Mouse (Mus musculus) bone marrow macrophage, adult 2 months (primary cell): ENCODE data around the gene Abat. TPM values are rescaled to one million over a fixed set of nuclear protein-coding genes. Genes with fewer than 3 reads are reported as not detected.

Source experiments
- H3K27ac ChIP-seq: 2 replicates; pipeline ENCODE4 v1.5.1; 2012; ENCODE audit warnings: low read depth, low read length; ENCODE audit not compliant: insufficient read depth
- H3K4me1 ChIP-seq: 2 replicates; pipeline ENCODE4 v1.6.1; 2012; ENCODE audit warnings: low read length; ENCODE audit not compliant: control insufficient read depth, insufficient read depth
- H3K4me3 ChIP-seq: 2 replicates; pipeline ENCODE4 v1.5.1; 2012; ENCODE audit warnings: mild to moderate bottlenecking, low read length, moderate library complexity; ENCODE audit not compliant: insufficient read depth
- CTCF ChIP-seq: IDR thresholded peaks from 2 replicates; pipeline ENCODE4 v1.5.1; 2012; ENCODE audit warnings: low read depth, mild to moderate bottlenecking, low read length, moderate library complexity
- POLR2A ChIP-seq: IDR thresholded peaks from 2 replicates; pipeline ENCODE4 v1.6.1; 2012; ENCODE audit warnings: mild to moderate bottlenecking, low read depth, low read length, borderline replicate concordance
- polyA plus RNA-seq: library from polyadenylated mRNA; stranded (reverse); fragments of >200 nt; gene quantifications from 2 replicates; pipeline ENCODE4 v1.2.4, GENCODE M21; 2012; ENCODE audit not compliant: missing spikeins, insufficient read depth, insufficient read length

Abat gene
- polyA plus RNA-seq, 1 experiment, result not detected

DNA sequence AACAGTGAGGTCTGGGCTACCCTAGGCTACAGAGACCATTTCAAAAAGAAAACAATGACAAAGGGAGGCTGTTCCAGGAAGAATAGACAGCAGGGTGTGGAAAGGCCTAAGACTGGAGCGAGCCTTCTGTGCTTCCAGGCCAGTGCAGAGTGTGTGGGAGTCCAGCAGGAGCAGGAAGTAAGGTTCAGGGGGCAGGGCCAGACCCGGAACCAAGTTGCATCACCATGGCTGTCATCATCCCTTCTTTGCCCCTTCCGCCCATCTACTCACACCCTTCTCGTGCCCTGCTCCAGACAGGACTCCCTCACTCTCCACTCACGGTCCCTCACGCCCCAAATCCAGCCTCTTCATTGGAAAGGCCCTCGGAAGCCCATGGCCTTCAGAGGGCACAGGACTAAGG lies 154.0 kb downstream of the Abat start:
- Histone ChIP-seq H3K4me3 (no peak overlapping the region), H3K4me1 (peaks cover 46% of the 10 kb centered on the region)
- no peak for TF ChIP-seq CTCF
- no peak for TF ChIP-seq POLR2A

DNA sequence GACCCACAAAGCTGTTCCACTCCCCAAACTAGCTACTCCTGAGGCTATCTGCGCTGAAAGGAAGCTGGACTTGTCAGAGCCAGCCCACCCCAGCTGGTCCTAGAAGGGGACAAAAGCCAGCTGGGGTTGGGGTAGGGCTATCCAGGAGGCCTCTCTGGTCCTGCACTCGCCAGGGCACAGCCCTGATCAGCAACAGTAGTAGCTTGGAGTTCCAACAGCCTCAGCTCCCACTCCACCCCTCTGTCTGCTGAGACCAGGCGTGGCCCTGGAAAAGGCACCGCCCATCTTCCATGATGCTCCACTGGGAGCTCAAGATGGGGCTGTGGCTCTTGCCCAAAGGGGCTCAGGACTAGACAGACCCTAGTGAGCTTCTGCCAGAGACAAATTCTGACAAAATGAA lies 154.6 kb downstream of the Abat start:
- TF ChIP-seq POLR2A (no peak), CTCF (no peak)
- H3K4me3 ChIP-seq, result no peak overlapping the region
- H3K4me1 ChIP-seq, result peaks cover 44% of the 10 kb centered on the region
- no peak overlapping the region for H3K27ac ChIP-seq

More for the DNA sequence above, 154.0 kb downstream of the Abat start:
- peak overlapping the region; percentile 58 for H3K27ac ChIP-seq

DNA sequence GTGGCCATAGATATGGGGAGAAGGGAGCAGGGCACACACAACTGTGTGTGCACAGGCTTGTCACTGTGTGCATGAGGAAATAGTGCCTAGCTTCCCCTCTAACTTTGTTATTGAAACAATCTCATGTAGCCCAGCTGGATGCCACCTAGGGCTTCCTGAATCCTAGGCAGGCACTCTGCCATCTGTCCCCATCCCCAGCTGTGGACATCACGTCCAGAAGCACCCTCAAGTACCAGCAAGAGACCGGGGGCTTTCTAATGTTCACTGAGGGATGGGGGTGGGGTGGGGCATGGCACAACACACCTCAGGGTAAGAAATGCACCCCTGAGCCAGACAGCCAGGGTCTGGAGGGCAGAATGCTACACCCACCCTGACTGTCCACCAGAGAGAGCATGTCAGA lies 155.2 kb downstream of the Abat start:
- TF ChIP-seq CTCF (no peak), POLR2A (no peak)
- Histone ChIP-seq H3K4me1 (peaks cover 40% of the 10 kb centered on the region), H3K4me3 (no peak overlapping the region), H3K27ac (no peak overlapping the region)

DNA sequence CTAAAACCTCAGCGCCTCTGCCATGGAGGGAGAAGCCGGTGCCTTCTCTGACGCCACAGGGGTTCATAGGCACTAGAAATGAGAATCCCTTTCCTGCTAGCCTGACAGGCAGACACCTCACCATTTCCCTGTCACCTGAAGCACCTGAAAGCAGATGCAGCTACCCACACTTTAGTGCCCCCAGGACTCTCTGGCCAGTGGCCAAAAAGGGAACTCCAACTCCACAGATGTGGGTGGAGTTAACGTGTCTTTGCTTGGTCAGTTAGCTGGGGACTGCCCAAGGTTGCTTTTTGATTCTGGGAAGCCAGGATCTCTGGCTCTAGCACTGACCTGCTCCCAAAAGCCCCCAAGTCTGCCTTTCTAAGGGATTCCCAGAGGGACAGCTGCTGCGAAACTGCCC lies 156.2 kb downstream of the Abat start:
- peaks cover 40% of the 10 kb centered on the region for H3K4me1 ChIP-seq
- no peak overlapping the region for H3K4me3 ChIP-seq
- H3K27ac ChIP-seq, result no peak overlapping the region
- no peak for TF ChIP-seq CTCF
- TF ChIP-seq POLR2A, result no peak

DNA sequence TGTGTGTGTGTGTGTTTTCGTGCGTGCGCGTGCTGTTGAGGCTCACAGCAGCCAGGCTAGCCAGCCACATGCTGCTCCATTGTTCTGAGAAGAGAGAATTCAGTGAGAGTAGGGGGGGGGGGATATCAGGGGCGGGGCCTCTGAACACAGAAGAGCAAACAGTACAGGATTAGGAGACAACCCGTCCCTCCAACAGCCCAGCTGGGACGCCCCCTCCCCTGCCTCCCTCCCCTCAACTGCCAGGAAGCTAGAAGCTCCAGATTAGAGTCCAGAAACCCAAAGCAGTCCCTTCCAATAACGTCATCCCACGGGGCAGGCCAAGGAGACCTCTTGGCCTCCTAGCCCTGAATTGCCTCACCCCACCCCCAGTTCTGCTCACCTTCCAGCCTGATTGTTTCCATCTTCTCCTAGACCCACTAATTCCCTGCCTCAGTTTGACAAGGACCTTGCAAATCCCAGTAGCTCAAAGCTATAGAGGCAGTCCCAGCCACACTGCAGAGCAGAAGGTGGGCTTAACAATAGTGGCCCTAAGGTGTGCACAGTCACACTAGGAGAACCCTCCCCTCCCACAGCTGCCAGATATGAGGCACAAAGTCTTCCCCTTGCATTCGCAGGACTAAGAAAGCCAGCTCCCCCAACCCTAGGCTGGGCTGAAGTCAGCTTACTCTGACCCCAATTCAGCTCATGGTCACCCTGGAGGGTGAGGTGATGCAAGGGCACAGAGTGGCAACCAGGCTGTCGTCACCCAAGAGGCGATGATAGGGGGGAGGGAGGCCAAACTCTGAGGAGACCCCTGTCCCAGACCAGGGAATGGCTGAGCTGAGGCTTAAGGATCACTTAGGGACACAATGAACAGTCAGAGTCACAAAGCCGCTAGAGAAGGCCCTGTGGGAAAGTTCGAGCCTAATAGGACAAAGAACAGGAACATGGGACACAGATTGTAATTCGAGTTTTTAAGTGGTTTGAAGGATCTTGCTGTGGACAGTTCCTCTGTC lies 157.1 kb downstream of the Abat start:
- Histone ChIP-seq H3K27ac (no peak overlapping the region), H3K4me3 (no peak overlapping the region), H3K4me1 (peaks cover 40% of the 10 kb centered on the region)
- TF ChIP-seq CTCF (no peak), POLR2A (no peak)

Other genes with a start within 250 kb of the Abat start
- gene Tmem114, start 88.3 kb upstream of the Abat start, polyA plus RNA-seq, result not detected in 2 replicates
- gene Mettl22, start 42.6 kb upstream of the Abat start, polyA plus RNA-seq, result 6.1 and 9.7 TPM in 2 replicates
- gene Pmm2, start 124.2 kb downstream of the Abat start, polyA plus RNA-seq, result 58.2 and 59.0 TPM in 2 replicates
- gene Tmem186, start 124.3 kb downstream of the Abat start, polyA plus RNA-seq, result 7.1 and 8.8 TPM in 2 replicates
- gene Carhsp1, start 158.7 kb downstream of the Abat start, polyA plus RNA-seq, result 24.0 and 26.3 TPM in 2 replicates
- not detected in 2 replicates for gene Gm5767, start 167.3 kb downstream of the Abat start, polyA plus RNA-seq